Mouse (Mus musculus) olfactory bulb, adult 2 months (tissue): ENCODE measurements around the gene Fbxl17.

ENCODE experiments used
- CTCF ChIP-seq: fragments of 200-500 bp; IDR thresholded peaks from 2 replicates; pipeline ENCODE4 v1.5.1; 2012; ENCODE audit warnings: low read depth, mild to moderate bottlenecking, low read length, moderate library complexity; ENCODE audit not compliant: insufficient read depth
- POLR2A ChIP-seq: fragments of 200-500 bp; IDR thresholded peaks from 2 replicates; pipeline ENCODE4 v1.6.1; 2012; ENCODE audit warnings: mild to moderate bottlenecking, low read depth, low read length, moderate library complexity; ENCODE audit not compliant: insufficient read depth

DNA sequence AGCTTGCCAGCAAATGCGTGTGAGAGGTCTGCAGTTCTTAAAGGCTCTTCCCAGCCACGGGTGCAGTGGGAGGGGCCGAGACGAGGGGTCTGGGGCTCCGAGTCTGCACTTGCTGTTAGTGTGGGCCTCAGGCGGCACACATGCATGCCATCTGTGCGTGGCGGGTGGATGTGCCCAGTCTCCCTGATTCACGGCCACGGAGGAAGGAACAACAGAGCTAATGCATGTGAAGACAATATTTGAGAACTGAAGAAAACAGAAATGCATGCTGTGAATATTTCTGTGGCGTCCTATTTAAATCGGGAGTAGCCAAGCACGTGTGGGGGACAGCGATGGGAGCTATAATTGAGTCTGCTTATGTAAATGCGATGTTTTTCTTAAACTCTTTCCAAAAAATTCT lies 474.6 kb downstream of the Fbxl17 start:
- TF ChIP-seq CTCF (no peak), POLR2A (no peak)
